Mouse (Mus musculus): ENCODE results near the gene Tmx4. TPM values are rescaled to one million over a fixed set of nuclear protein-coding genes. Genes with fewer than 3 reads are reported as not detected.
A peak's percentile ranks its signal among the peaks of the same experiment; 100 is the strongest.

The Tmx4 gene
- polyA plus RNA-seq (2011; ENCODE audit: insufficient read depth, insufficient read length, low read depth, missing spikeins): 10.7 and 11.4 TPM in 2 replicates

- Histone ChIP-seq H3K4me3 (ENCODE audit: low read depth, low read length) (peak within 1 kb of the TSS; percentile 86), H3K9me3 (replicated peaks; ENCODE audit: control insufficient read depth, insufficient read depth, low read length, poor library complexity, severe bottlenecking) (no peaks in the 10 kb centered on the region), H3K4me1 (ENCODE audit: control insufficient read depth, insufficient read depth, low read length) (no peaks in the 10 kb centered on the region), H3K36me3 (ENCODE audit: control insufficient read depth, insufficient read depth, low read length, poor library complexity, severe bottlenecking) (no peaks in the 10 kb centered on the region), H3K27me3 (ENCODE audit: control insufficient read depth, insufficient read depth, low read length, poor library complexity, severe bottlenecking) (no peaks in the 10 kb centered on the region), H3K27ac (ENCODE audit: insufficient read depth, low read length) (no peak within 1 kb of the TSS), H3K9ac (ENCODE audit: low read depth, poor library complexity, severe bottlenecking) (peak within 1 kb of the TSS; percentile 73)
- TF ChIP-seq CTCF (IDR thresholded peaks at IDR 0.05; ENCODE audit: low read depth, low read length) (no peak), POLR2A (IDR thresholded peaks at IDR 0.05; ENCODE audit: insufficient read depth, low read length) (peak; percentile 41)
These were observed at the start of gene Tmx4 for GRCm38 (mm10) chr2:134643514-134644300. Gene Tmx4, minus strand, starts transcription at chr2:134644145.

GRCm38 (mm10) chr2:134692125-134692524, 48.2 kb upstream of the Tmx4 start:
- H3K9ac ChIP-seq (ENCODE audit: low read depth, poor library complexity, severe bottlenecking): no peak overlapping the region
- no peaks in the 10 kb centered on the region for H3K27me3 ChIP-seq (ENCODE audit: control insufficient read depth, insufficient read depth, low read length, poor library complexity, severe bottlenecking)
- no peaks in the 10 kb centered on the region for H3K36me3 ChIP-seq (ENCODE audit: control insufficient read depth, insufficient read depth, low read length, poor library complexity, severe bottlenecking)
- H3K27ac ChIP-seq (ENCODE audit: insufficient read depth, low read length): no peak overlapping the region
- TF ChIP-seq EP300 (IDR thresholded peaks at IDR 0.05; ENCODE audit: insufficient read depth, low read depth, low read length): no peak
- no peak for TF ChIP-seq CTCF (IDR thresholded peaks at IDR 0.05; ENCODE audit: low read depth, low read length)
- no peak for TF ChIP-seq POLR2A (IDR thresholded peaks at IDR 0.05; ENCODE audit: insufficient read depth, low read length)
- H3K9me3 ChIP-seq (replicated peaks; ENCODE audit: control insufficient read depth, insufficient read depth, low read length, poor library complexity, severe bottlenecking): no peaks in the 10 kb centered on the region
- H3K4me1 ChIP-seq (ENCODE audit: control insufficient read depth, insufficient read depth, low read length): no peaks in the 10 kb centered on the region
- no peak overlapping the region for H3K4me3 ChIP-seq (ENCODE audit: low read depth, low read length)

DNA sequence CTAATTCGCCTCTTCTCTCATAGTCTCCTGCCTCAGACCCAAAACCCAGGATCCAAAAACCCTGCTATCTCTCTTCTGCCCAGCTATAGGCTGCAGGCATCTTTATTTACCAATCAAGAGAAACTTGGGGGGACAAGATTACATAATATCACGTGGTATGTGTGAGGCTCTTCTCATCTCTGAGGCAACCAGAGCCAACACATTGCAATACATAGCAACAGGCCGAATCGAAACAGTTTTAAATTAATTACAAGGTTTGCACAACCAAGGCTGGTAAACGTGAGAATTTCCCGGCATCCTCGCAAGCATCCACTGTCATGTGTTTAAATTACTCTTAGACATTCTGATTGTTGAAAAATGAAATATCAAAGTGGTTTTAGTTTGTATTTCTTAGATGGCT, 47.1 kb upstream of the Tmx4 start:
- Histone ChIP-seq H3K27ac (ENCODE audit: insufficient read depth, low read length) (no peak overlapping the region), H3K27me3 (ENCODE audit: control insufficient read depth, insufficient read depth, low read length, poor library complexity, severe bottlenecking) (no peaks in the 10 kb centered on the region), H3K9me3 (replicated peaks; ENCODE audit: control insufficient read depth, insufficient read depth, low read length, poor library complexity, severe bottlenecking) (no peaks in the 10 kb centered on the region), H3K4me3 (ENCODE audit: low read depth, low read length) (no peak overlapping the region), H3K9ac (ENCODE audit: low read depth, poor library complexity, severe bottlenecking) (no peak overlapping the region), H3K36me3 (ENCODE audit: control insufficient read depth, insufficient read depth, low read length, poor library complexity, severe bottlenecking) (no peaks in the 10 kb centered on the region), H3K4me1 (ENCODE audit: control insufficient read depth, insufficient read depth, low read length) (no peaks in the 10 kb centered on the region)
- TF ChIP-seq EP300 (IDR thresholded peaks at IDR 0.05; ENCODE audit: insufficient read depth, low read depth, low read length) (no peak), CTCF (IDR thresholded peaks at IDR 0.05; ENCODE audit: low read depth, low read length) (no peak), POLR2A (IDR thresholded peaks at IDR 0.05; ENCODE audit: insufficient read depth, low read length) (no peak)

DNA sequence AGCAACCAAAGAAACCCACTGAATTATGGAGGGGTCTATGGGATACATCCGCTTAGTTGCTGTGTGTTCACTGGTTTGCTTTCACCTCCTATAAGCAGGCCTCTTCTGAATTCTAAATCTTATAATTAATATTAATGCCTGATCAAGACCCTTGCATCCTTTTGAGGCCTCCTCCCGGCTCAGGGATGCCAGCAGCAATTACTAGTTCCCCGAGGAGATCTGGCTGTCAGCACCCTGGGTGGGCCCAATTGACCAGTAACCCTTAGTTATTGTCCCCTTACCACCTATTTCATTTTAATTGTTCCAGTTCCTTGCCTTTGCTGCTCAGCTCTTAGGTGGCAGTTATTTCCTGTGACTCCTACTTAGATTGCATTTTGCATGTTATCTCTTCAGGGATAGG, 38.4 kb upstream of the Tmx4 start:
- no peaks in the 10 kb centered on the region for H3K9me3 ChIP-seq (replicated peaks; ENCODE audit: control insufficient read depth, insufficient read depth, low read length, poor library complexity, severe bottlenecking)
- H3K36me3 ChIP-seq (ENCODE audit: control insufficient read depth, insufficient read depth, low read length, poor library complexity, severe bottlenecking): no peaks in the 10 kb centered on the region; the same call in 1 of the 2 replicates
- TF ChIP-seq CTCF (IDR thresholded peaks at IDR 0.05; ENCODE audit: low read depth, low read length) (no peak), EP300 (IDR thresholded peaks at IDR 0.05; ENCODE audit: insufficient read depth, low read depth, low read length) (no peak), POLR2A (IDR thresholded peaks at IDR 0.05; ENCODE audit: insufficient read depth, low read length) (no peak)
- H3K4me3 ChIP-seq (ENCODE audit: low read depth, low read length): no peak overlapping the region
- H3K27ac ChIP-seq (ENCODE audit: insufficient read depth, low read length): no peak overlapping the region
- no peaks in the 10 kb centered on the region for H3K4me1 ChIP-seq (ENCODE audit: control insufficient read depth, insufficient read depth, low read length)
- H3K27me3 ChIP-seq (ENCODE audit: control insufficient read depth, insufficient read depth, low read length, poor library complexity, severe bottlenecking): no peaks in the 10 kb centered on the region
- H3K9ac ChIP-seq (ENCODE audit: low read depth, poor library complexity, severe bottlenecking): no peak overlapping the region

DNA sequence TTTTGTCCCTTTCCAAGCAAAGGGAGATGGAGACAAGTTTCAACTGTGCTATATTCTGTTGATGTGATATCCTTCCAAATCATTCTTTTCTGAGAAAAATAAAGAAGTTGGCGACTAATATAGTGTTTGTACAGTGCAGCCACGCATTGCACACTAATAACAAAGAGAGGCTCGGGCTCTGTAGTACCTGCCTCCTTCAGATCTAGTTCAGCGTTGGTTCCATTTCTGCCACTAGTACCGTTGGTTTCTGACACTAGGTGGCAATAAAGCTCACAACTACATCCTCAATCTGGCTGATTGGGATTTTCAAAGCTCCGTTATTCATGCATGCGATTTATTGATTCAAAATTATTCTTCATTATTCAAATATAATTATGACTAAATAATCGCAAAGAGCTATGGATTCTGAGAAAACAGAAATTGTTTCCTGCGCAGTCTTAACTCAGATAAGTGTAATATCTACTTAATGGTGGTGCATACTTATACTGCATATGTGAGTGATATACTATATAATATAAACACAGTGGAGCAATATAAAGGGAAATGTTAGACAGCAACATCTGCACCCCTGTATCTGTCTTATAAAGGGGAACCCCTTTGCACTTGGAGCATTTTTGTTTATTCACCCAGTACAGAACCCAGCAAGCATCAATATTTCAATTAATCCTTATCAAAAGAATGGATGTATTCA, 37.5 kb upstream of the Tmx4 start:
- H3K27ac ChIP-seq (ENCODE audit: insufficient read depth, low read length): no peak overlapping the region
- H3K9ac ChIP-seq (ENCODE audit: low read depth, poor library complexity, severe bottlenecking): no peak overlapping the region
- H3K4me3 ChIP-seq (ENCODE audit: low read depth, low read length): no peak overlapping the region
- H3K9me3 ChIP-seq (replicated peaks; ENCODE audit: control insufficient read depth, insufficient read depth, low read length, poor library complexity, severe bottlenecking): no peaks in the 10 kb centered on the region
- no peaks in the 10 kb centered on the region for H3K4me1 ChIP-seq (ENCODE audit: control insufficient read depth, insufficient read depth, low read length)
- H3K27me3 ChIP-seq (ENCODE audit: control insufficient read depth, insufficient read depth, low read length, poor library complexity, severe bottlenecking): no peaks in the 10 kb centered on the region
- TF ChIP-seq EP300 (IDR thresholded peaks at IDR 0.05; ENCODE audit: insufficient read depth, low read depth, low read length): no peak
- peak; percentile 0 for TF ChIP-seq CTCF (IDR thresholded peaks at IDR 0.05; ENCODE audit: low read depth, low read length)
- H3K36me3 ChIP-seq (ENCODE audit: control insufficient read depth, insufficient read depth, low read length, poor library complexity, severe bottlenecking): no peaks in the 10 kb centered on the region; the same call in 1 of the 2 replicates

DNA sequence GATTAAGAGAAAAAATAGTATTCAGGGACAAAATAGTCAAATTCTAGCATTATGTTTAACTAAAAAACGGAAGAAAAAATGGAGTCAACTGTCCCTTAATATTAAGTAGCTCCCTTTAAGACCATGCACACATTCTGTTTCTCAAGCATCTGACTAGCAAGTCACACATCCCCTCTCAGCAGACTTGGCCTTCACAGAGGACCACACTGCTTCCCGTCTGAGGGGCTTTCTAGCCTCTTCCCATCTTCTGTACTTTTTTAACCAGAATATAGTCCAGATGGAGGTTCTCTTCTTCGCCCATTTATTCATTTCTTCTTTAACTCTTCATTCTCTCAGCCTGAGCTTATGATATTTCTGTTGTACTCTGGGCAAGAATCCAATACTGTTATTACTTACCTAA, 35.6 kb upstream of the Tmx4 start:
- H3K4me1 ChIP-seq (ENCODE audit: control insufficient read depth, insufficient read depth, low read length): no peaks in the 10 kb centered on the region
- no peak overlapping the region for H3K4me3 ChIP-seq (ENCODE audit: low read depth, low read length)
- no peaks in the 10 kb centered on the region; the same call in 1 of the 2 replicates for H3K36me3 ChIP-seq (ENCODE audit: control insufficient read depth, insufficient read depth, low read length, poor library complexity, severe bottlenecking)
- H3K9ac ChIP-seq (ENCODE audit: low read depth, poor library complexity, severe bottlenecking): no peak overlapping the region
- H3K27me3 ChIP-seq (ENCODE audit: control insufficient read depth, insufficient read depth, low read length, poor library complexity, severe bottlenecking): no peaks in the 10 kb centered on the region
- H3K27ac ChIP-seq (ENCODE audit: insufficient read depth, low read length): no peak overlapping the region
- TF ChIP-seq EP300 (IDR thresholded peaks at IDR 0.05; ENCODE audit: insufficient read depth, low read depth, low read length) (no peak), CTCF (IDR thresholded peaks at IDR 0.05; ENCODE audit: low read depth, low read length) (no peak), POLR2A (IDR thresholded peaks at IDR 0.05; ENCODE audit: insufficient read depth, low read length) (no peak)
- H3K9me3 ChIP-seq (replicated peaks; ENCODE audit: control insufficient read depth, insufficient read depth, low read length, poor library complexity, severe bottlenecking): no peaks in the 10 kb centered on the region

Data from ES-Bruce4 (cell line).